Mouse (Mus musculus): ENCODE data around the gene Ccpg1os. TPM values are rescaled to one million over a fixed set of nuclear protein-coding genes. Genes with fewer than 3 reads are reported as not detected.

The Ccpg1os gene
- polyA plus RNA-seq, 1 experiment, result 0.69 TPM

GRCm38 (mm10) chr9:72935309-72935708 is 49.9 kb downstream of the Ccpg1os start:
- Histone ChIP-seq H3K4me3 (replicated peaks) (no peak overlapping the region), H3K9me3 (no peaks in the 10 kb centered on the region; the same call in 1 of the 2 replicates), H3K36me3 (replicated peaks; ENCODE audit: low read length) (no peaks in the 10 kb centered on the region), H3K27me3 (replicated peaks) (peaks cover 15% of the 10 kb centered on the region), H3K4me1 (no peaks in the 10 kb centered on the region)
- TF ChIP-seq GATA1 (IDR thresholded peaks at IDR 0.05; ENCODE audit: borderline replicate concordance, low read length) (no peak), FLI1 (IDR thresholded peaks at IDR 0.05; ENCODE audit: low read length) (no peak)

GRCm38 (mm10) chr9:72931166-72931790 is 53.9 kb downstream of the Ccpg1os start:
- Histone ChIP-seq H3K36me3 (replicated peaks; ENCODE audit: low read length) (no peaks in the 10 kb centered on the region), H3K4me3 (replicated peaks) (no peak overlapping the region), H3K4me1 (no peaks in the 10 kb centered on the region), H3K9me3 (no peaks in the 10 kb centered on the region; the same call in 1 of the 2 replicates), H3K27me3 (replicated peaks) (peaks cover 39% of the 10 kb centered on the region)
- no peak for TF ChIP-seq GATA1 (IDR thresholded peaks at IDR 0.05; ENCODE audit: borderline replicate concordance, low read length)

Other genes with a start within 250 kb of the Ccpg1os start
- not detected in 2 replicates for gene Prtg, start 178.5 kb downstream of the Ccpg1os start, polyA plus RNA-seq (2012; ENCODE audit: insufficient read depth, low replicate concordance)
- not detected in 2 replicates for gene Pygo1, start 59.7 kb downstream of the Ccpg1os start, polyA plus RNA-seq (2012; ENCODE audit: insufficient read depth, low replicate concordance)
- not detected in 2 replicates for gene Dyx1c1, start 26.6 kb downstream of the Ccpg1os start, polyA plus RNA-seq (2012; ENCODE audit: insufficient read depth, low replicate concordance)
- gene Gm44503, start 26.5 kb downstream of the Ccpg1os start, polyA plus RNA-seq (2012; ENCODE audit: insufficient read depth, low replicate concordance), result not detected in 2 replicates
- 0.58 and 3.9 TPM in 2 replicates for gene Ccpg1, start within 50 bp of the Ccpg1os start, polyA plus RNA-seq (2012; ENCODE audit: insufficient read depth, low replicate concordance)
- 0.79 and 1.1 TPM in 2 replicates for gene Pigb, start 55.0 kb upstream of the Ccpg1os start, polyA plus RNA-seq (2012; ENCODE audit: insufficient read depth, low replicate concordance)
- 2.8 and 34.3 TPM in 2 replicates for gene Rab27a, start 59.5 kb upstream of the Ccpg1os start, polyA plus RNA-seq (2012; ENCODE audit: insufficient read depth, low replicate concordance)
- gene Khdc3, start 116.5 kb upstream of the Ccpg1os start, polyA plus RNA-seq (2012; ENCODE audit: insufficient read depth, low replicate concordance), result 0.10 TPM in 1 of 2 replicates, not detected in the other
- 1.8 TPM in 1 of 2 replicates, not detected in the other for gene Gm20509, start 117.1 kb upstream of the Ccpg1os start, polyA plus RNA-seq (2012; ENCODE audit: insufficient read depth, low replicate concordance)
- gene Rsl24d1, start 128.0 kb upstream of the Ccpg1os start, polyA plus RNA-seq (2012; ENCODE audit: insufficient read depth, low replicate concordance), result 5.5 TPM in 1 of 2 replicates, not detected in the other

Data from megakaryocyte, embryonic 14.5 days (primary cell).